Mouse (Mus musculus) intestine, embryonic 16.5 days (tissue): ENCODE measurements around the gene Rnf157. TPM values are rescaled to one million over a fixed set of nuclear protein-coding genes. Genes with fewer than 3 reads are reported as not detected.
"Not testable (repeated sequence)": the region's sequence is repeated elsewhere in the genome, so short reads cannot be mapped to it uniquely, and the experiment has no call there.

Experiments
- ATAC-seq: fragments of 200-750 bp; cut with Nextera tagmentation; 2 replicates; pipeline ENCODE4 v1.8.0; 2017; ENCODE audit warnings: moderate TSS enrichment, moderate library complexity
- H3K27ac ChIP-seq: fragments of 300-500 bp; sonication (generic); 2 replicates; pipeline ENCODE4 v1.5.1; 2014; ENCODE audit warnings: mild to moderate bottlenecking, low read length
- H3K27me3 ChIP-seq: fragments of 300-500 bp; sonication (generic); replicated peaks from 2 replicates; pipeline ENCODE4 v1.6.1; 2014; ENCODE audit warnings: low read length, control low read depth, mixed read lengths; ENCODE audit not compliant: control insufficient read depth, insufficient read depth
- H3K36me3 ChIP-seq: fragments of 300-500 bp; sonication (generic); 2 replicates; pipeline ENCODE4 v1.6.1; 2014; ENCODE audit warnings: low read length, control low read depth; ENCODE audit not compliant: control insufficient read depth, insufficient read depth
- H3K4me1 ChIP-seq: fragments of 300-500 bp; sonication (generic); 2 replicates; pipeline ENCODE4 v1.6.1; 2014; ENCODE audit warnings: low read length, control low read depth, mixed read lengths; ENCODE audit not compliant: control insufficient read depth, insufficient read depth
- H3K4me2 ChIP-seq: fragments of 300-500 bp; sonication (generic); 2 replicates; pipeline ENCODE4 v1.6.1; 2014; ENCODE audit warnings: low read depth, low read length, control low read depth
- H3K4me3 ChIP-seq: fragments of 300-500 bp; sonication (generic); 2 replicates; pipeline ENCODE4 v1.5.1; 2014; ENCODE audit warnings: mild to moderate bottlenecking, low read length
- H3K9ac ChIP-seq: fragments of 300-500 bp; sonication (generic); 2 replicates; pipeline ENCODE4 v1.6.1; 2014; ENCODE audit warnings: low read depth, low read length
- H3K9me3 ChIP-seq: fragments of 300-500 bp; sonication (generic); 2 replicates; pipeline ENCODE4 v1.6.1; 2016; ENCODE audit warnings: low read length, control low read depth; ENCODE audit not compliant: control insufficient read depth
- WGBS: fragments of 180-500 bp; shearing (Covaris S2); extraction: QIAGEN DNeasy Blood & Tissue Kit; methylation state at CpG from one replicate; pipeline ENCODE4 v1.1.7; 2014; 5-methylcytosine and 5-hydroxymethylcytosine counted together
- polyA plus RNA-seq: library from polyadenylated mRNA; unstranded; fragments of >200 nt; fragmentation: Nextera tagmentation; extraction: Ambion mirVana; gene quantifications from 2 replicates; pipeline ENCODE4 v1.2.1, GENCODE M21; 2015

Rnf157 gene
- polyA plus RNA-seq, 1 experiment from 2014 or later = 5.2 TPM

DNA sequence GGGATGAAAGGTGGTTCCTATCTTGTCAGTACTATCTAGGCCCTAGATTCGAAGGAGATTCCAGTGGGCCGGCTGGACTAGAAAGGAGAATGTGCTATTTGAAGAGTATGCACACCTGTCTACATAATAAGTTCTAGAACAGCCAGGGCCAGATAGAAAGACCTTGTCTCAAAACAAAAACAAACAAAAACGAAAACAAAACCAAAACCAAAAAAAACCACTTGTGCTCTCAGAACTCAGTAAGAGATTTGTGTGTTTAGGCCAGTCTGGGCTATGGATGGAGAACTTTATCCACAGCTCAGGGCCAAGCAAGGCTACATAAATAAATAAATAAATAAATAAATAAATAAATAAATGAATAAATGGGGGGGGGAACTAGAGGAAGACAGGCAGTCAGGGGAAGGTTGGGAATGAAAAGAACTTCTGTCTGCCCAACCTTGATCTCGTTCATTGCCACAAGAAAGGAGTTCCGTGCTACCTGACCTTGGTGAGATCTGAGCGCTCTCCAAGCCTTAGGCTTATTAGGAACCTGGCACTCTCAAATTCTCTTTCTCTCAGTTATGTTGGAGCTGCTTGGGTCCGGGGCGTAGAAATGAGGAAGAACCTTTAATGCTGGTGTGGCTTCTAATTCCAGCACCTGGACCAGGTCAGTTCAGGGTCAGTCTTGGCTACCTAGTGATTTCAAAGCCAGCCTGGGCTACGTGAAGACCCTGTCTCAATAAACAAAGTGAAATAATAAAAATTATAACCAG, 17.2 kb upstream of the Rnf157 start:
- H3K4me2 ChIP-seq = peak overlapping the region; percentile 27; the same call in 1 of the 2 replicates
- 65% methylated on average over 9 of the region's 9 CpGs for WGBS
- H3K27me3 ChIP-seq = no peaks in the 10 kb centered on the region
- H3K4me1 ChIP-seq = peaks cover 17% of the 10 kb centered on the region; the same call in 1 of the 2 replicates
- peak overlapping the region; percentile 37 for H3K9ac ChIP-seq
- ATAC-seq = no peak
- no peaks in the 10 kb centered on the region for H3K9me3 ChIP-seq
- H3K27ac ChIP-seq = peak overlapping the region; percentile 96
- H3K4me3 ChIP-seq = no peak overlapping the region
- no peaks in the 10 kb centered on the region for H3K36me3 ChIP-seq

GRCm38 (mm10) chr11:116428872-116429859, 16.3 kb upstream of the Rnf157 start:
- WGBS = 32% methylated on average over 13 of the region's 13 CpGs
- Histone ChIP-seq H3K36me3 (no peaks in the 10 kb centered on the region), H3K27me3 (no peaks in the 10 kb centered on the region), H3K27ac (peak overlapping the region; percentile 96), H3K9ac (peak overlapping the region; percentile 59), H3K4me2 (peak overlapping the region; percentile 39), H3K9me3 (no peaks in the 10 kb centered on the region), H3K4me1 (peaks cover 21% of the 10 kb centered on the region; the same call in 1 of the 2 replicates), H3K4me3 (peak overlapping the region; percentile 21; the same call in 1 of the 2 replicates)
- peak; percentile 83 for ATAC-seq

GRCm38 (mm10) chr11:116426852-116427575, 14.2 kb upstream of the Rnf157 start:
- Histone ChIP-seq H3K9ac (no peak overlapping the region), H3K9me3 (no peaks in the 10 kb centered on the region), H3K36me3 (no peaks in the 10 kb centered on the region), H3K4me2 (no peak overlapping the region), H3K27me3 (no peaks in the 10 kb centered on the region), H3K27ac (no peak overlapping the region), H3K4me1 (peaks cover 20% of the 10 kb centered on the region; the same call in 1 of the 2 replicates), H3K4me3 (no peak overlapping the region)
- ATAC-seq = no peak
- 64% methylated on average over 6 of the region's 6 CpGs for WGBS

GRCm38 (mm10) chr11:116426328-116426727, 13.5 kb upstream of the Rnf157 start:
- not testable (repeated sequence) for H3K27me3 ChIP-seq, H3K9me3 ChIP-seq, H3K27ac ChIP-seq, ATAC-seq, H3K36me3 ChIP-seq, H3K9ac ChIP-seq, H3K4me3 ChIP-seq, H3K4me2 ChIP-seq
- peaks cover 20% of the 10 kb centered on the region; the same call in 1 of the 2 replicates for H3K4me1 ChIP-seq
- 73% methylated on average over 11 of the region's 11 CpGs for WGBS

- Histone ChIP-seq H3K27me3 (no peaks in the 10 kb centered on the region), H3K9me3 (no peaks in the 10 kb centered on the region), H3K9ac (no peak overlapping the region), H3K36me3 (no peaks in the 10 kb centered on the region), H3K27ac (peak overlapping the region; percentile 38; the same call in 1 of the 2 replicates), H3K4me1 (peaks cover 18% of the 10 kb centered on the region), H3K4me3 (no peak overlapping the region), H3K4me2 (no peak overlapping the region)
- 49% methylated on average over 8 of the region's 8 CpGs for WGBS
- ATAC-seq = no peak
Measured at GRCm38 (mm10) chr11:116424621-116425407, 12.0 kb upstream of the Rnf157 start.

GRCm38 (mm10) chr11:116423782-116424620, 11.2 kb upstream of the Rnf157 start:
- Histone ChIP-seq H3K27ac (peak overlapping the region; percentile 38; the same call in 1 of the 2 replicates), H3K4me3 (no peak overlapping the region), H3K9me3 (no peaks in the 10 kb centered on the region), H3K4me1 (peaks cover 18% of the 10 kb centered on the region), H3K4me2 (no peak overlapping the region), H3K27me3 (no peaks in the 10 kb centered on the region), H3K36me3 (no peaks in the 10 kb centered on the region), H3K9ac (no peak overlapping the region)
- no peak for ATAC-seq
- WGBS = 65% methylated on average over 10 of the region's 10 CpGs

DNA sequence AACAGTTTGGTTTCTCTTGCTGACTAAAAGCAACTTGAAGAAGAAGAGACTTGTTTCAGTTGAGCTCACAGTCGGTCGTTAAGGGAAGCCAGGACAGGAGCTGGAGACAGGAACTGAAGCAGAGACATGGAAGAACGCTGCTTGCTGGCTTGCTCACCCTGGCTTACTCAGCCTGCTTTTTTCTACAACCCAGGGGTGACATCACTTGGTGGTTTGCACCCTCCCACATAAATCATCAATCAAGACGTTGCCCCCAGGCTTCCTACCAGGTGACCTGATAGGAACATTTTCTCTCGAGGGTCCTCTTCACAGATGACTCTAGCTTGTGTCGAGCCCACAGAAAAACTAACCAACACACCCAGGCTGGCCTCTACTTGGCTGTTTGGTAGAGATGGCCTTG, 10.4 kb upstream of the Rnf157 start:
- Histone ChIP-seq H3K4me2 (no peak overlapping the region), H3K4me1 (peaks cover 21% of the 10 kb centered on the region), H3K27ac (no peak overlapping the region), H3K4me3 (no peak overlapping the region), H3K27me3 (no peaks in the 10 kb centered on the region), H3K9me3 (no peaks in the 10 kb centered on the region), H3K36me3 (no peaks in the 10 kb centered on the region), H3K9ac (no peak overlapping the region)
- no peak for ATAC-seq
- WGBS = 80% methylated on average over 6 of the region's 6 CpGs

- peaks cover 19% of the 10 kb centered on the region for H3K4me1 ChIP-seq
- no peak overlapping the region for H3K4me2 ChIP-seq
- no peak overlapping the region for H3K27ac ChIP-seq
- no peaks in the 10 kb centered on the region for H3K36me3 ChIP-seq
- H3K27me3 ChIP-seq = no peaks in the 10 kb centered on the region
- WGBS = 100% methylated on average over 2 of the region's 2 CpGs
- H3K9me3 ChIP-seq = no peaks in the 10 kb centered on the region
- no peak overlapping the region for H3K4me3 ChIP-seq
- H3K9ac ChIP-seq = no peak overlapping the region
- ATAC-seq = no peak
Measured at GRCm38 (mm10) chr11:116422562-116422961, 9.7 kb upstream of the Rnf157 start.
